Mouse (Mus musculus) intestine, embryonic 16.5 days (tissue): ENCODE measurements around the gene Capn9. TPM values are rescaled to one million over a fixed set of nuclear protein-coding genes. Genes with fewer than 3 reads are reported as not detected.

Source experiments
- ATAC-seq: fragments of 200-750 bp; cut with Nextera tagmentation; 2 replicates; pipeline ENCODE4 v1.8.0; 2017; ENCODE audit warnings: moderate TSS enrichment, moderate library complexity
- H3K27ac ChIP-seq: fragments of 300-500 bp; sonication (generic); 2 replicates; pipeline ENCODE4 v1.5.1; 2014; ENCODE audit warnings: mild to moderate bottlenecking, low read length
- H3K27me3 ChIP-seq: fragments of 300-500 bp; sonication (generic); replicated peaks from 2 replicates; pipeline ENCODE4 v1.6.1; 2014; ENCODE audit warnings: low read length, control low read depth, mixed read lengths; ENCODE audit not compliant: control insufficient read depth, insufficient read depth
- H3K36me3 ChIP-seq: fragments of 300-500 bp; sonication (generic); 2 replicates; pipeline ENCODE4 v1.6.1; 2014; ENCODE audit warnings: low read length, control low read depth; ENCODE audit not compliant: control insufficient read depth, insufficient read depth
- H3K4me1 ChIP-seq: fragments of 300-500 bp; sonication (generic); 2 replicates; pipeline ENCODE4 v1.6.1; 2014; ENCODE audit warnings: low read length, control low read depth, mixed read lengths; ENCODE audit not compliant: control insufficient read depth, insufficient read depth
- H3K4me2 ChIP-seq: fragments of 300-500 bp; sonication (generic); 2 replicates; pipeline ENCODE4 v1.6.1; 2014; ENCODE audit warnings: low read depth, low read length, control low read depth
- H3K4me3 ChIP-seq: fragments of 300-500 bp; sonication (generic); 2 replicates; pipeline ENCODE4 v1.5.1; 2014; ENCODE audit warnings: mild to moderate bottlenecking, low read length
- H3K9ac ChIP-seq: fragments of 300-500 bp; sonication (generic); 2 replicates; pipeline ENCODE4 v1.6.1; 2014; ENCODE audit warnings: low read depth, low read length
- H3K9me3 ChIP-seq: fragments of 300-500 bp; sonication (generic); 2 replicates; pipeline ENCODE4 v1.6.1; 2016; ENCODE audit warnings: low read length, control low read depth; ENCODE audit not compliant: control insufficient read depth
- WGBS: fragments of 180-500 bp; shearing (Covaris S2); extraction: QIAGEN DNeasy Blood & Tissue Kit; methylation state at CpG from one replicate; pipeline ENCODE4 v1.1.7; 2014; 5-methylcytosine and 5-hydroxymethylcytosine counted together
- polyA plus RNA-seq: library from polyadenylated mRNA; unstranded; fragments of >200 nt; fragmentation: Nextera tagmentation; extraction: Ambion mirVana; gene quantifications from 2 replicates; pipeline ENCODE4 v1.2.1, GENCODE M21; 2015

Gene Capn9
- polyA plus RNA-seq, 1 experiment from 2014 or later: 2.9 TPM

DNA sequence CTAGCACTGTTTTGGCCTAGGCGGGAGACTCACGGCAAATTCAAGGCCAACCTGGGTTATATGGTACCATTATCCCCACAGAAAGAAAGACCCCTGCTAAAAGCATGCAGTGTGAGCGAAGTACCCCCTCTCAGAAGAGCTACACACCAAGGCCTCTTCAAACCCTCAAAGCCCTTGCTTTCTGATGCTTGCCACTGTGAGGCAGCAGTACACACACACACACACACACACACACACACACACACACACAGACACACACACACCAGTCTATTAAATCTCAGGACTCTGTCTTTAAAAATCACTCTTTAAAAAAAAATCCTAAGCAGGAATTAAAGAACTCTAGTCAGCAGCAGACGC lies 87.9 kb downstream of the Capn9 start:
- H3K4me1 ChIP-seq: peaks cover 27% of the 10 kb centered on the region
- H3K9ac ChIP-seq: peak overlapping the region; percentile 90
- peak overlapping the region; percentile 97 for H3K4me3 ChIP-seq
- no peaks in the 10 kb centered on the region for H3K27me3 ChIP-seq
- H3K36me3 ChIP-seq: no peaks in the 10 kb centered on the region
- no peaks in the 10 kb centered on the region for H3K9me3 ChIP-seq
- 41% methylated on average over 4 of the region's 4 CpGs for WGBS
- H3K4me2 ChIP-seq: peak overlapping the region; percentile 77
- no peak for ATAC-seq
- peak overlapping the region; percentile 92 for H3K27ac ChIP-seq

DNA sequence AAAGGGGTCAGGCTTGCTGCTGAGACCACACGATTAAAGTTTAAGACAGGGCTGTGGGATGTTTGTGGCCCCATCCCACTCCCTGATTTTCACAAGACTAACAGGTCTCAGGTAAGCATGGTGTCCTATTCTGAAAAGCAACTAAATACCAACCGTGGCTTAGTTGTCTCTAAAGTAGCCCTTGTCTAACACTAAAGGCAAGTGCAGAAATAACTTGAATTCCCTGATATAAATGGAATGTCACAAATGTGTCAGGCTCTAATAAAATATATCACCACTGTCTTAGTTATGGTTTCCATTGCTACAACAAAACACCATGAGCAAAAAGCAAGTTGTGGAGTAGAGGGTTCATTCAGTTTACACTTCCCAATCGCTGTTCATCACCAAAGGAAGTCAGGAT lies 88.5 kb downstream of the Capn9 start:
- no peak overlapping the region for H3K9ac ChIP-seq
- no peak for ATAC-seq
- peak overlapping the region; percentile 92 for H3K27ac ChIP-seq
- no peak overlapping the region for H3K4me2 ChIP-seq
- no peak overlapping the region for H3K4me3 ChIP-seq
- H3K27me3 ChIP-seq: no peaks in the 10 kb centered on the region
- peaks cover 23% of the 10 kb centered on the region for H3K4me1 ChIP-seq
- WGBS: 54% methylated on average over 3 of the region's 3 CpGs
- H3K36me3 ChIP-seq: no peaks in the 10 kb centered on the region
- H3K9me3 ChIP-seq: no peaks in the 10 kb centered on the region

Other genes starting within 250 kb of the Capn9 start
- 1.5 and 1.7 TPM in 2 replicates for gene Pgbd5, start 136.5 kb upstream of the Capn9 start, polyA plus RNA-seq
- 35.5 and 37.6 TPM in 2 replicates for gene Cog2, start 55.3 kb upstream of the Capn9 start, polyA plus RNA-seq
- gene Agt, start 6.4 kb upstream of the Capn9 start, polyA plus RNA-seq: 5.9 and 8.4 TPM in 2 replicates
- 17.0 and 20.8 TPM in 2 replicates for gene 2310022B05Rik, start 87.3 kb downstream of the Capn9 start, polyA plus RNA-seq
- gene Ttc13, start 145.9 kb downstream of the Capn9 start, polyA plus RNA-seq: 34.7 and 35.0 TPM in 2 replicates
- gene Arv1, start 146.0 kb downstream of the Capn9 start, polyA plus RNA-seq: 15.2 and 17.1 TPM in 2 replicates
- gene Fam89a, start 175.7 kb downstream of the Capn9 start, polyA plus RNA-seq: 2.8 and 2.9 TPM in 2 replicates
- 0.32 and 0.38 TPM in 2 replicates for gene Trim67, start 217.0 kb downstream of the Capn9 start, polyA plus RNA-seq